Mouse (Mus musculus): ENCODE measurements at regions not wholly inside any gene's neighbourhood (a gene's known extent, or its start where the extent isn't known, plus 50 kb on each side); places are given as distances from the start of the nearest gene placed in this dataset.
"Not testable (repeated sequence)": the region's sequence is repeated elsewhere in the genome, so short reads cannot be mapped to it uniquely, and the experiment has no call there.

- ATAC-seq (ENCODE audit: poor library complexity, severe bottlenecking), result not testable (repeated sequence)
These were observed 481.6 kb upstream of the 9530002B09Rik start for GRCm38 (mm10) chr4:122207487-122207886.

- peak; percentile 38 for ATAC-seq (ENCODE audit: poor library complexity, severe bottlenecking)
These were observed 440.8 kb upstream of the 9530002B09Rik start for GRCm38 (mm10) chr4:122248199-122248796.
